16 mouse cellular contexts compared by ENCODE assay signal in the genomic region with DNA sequence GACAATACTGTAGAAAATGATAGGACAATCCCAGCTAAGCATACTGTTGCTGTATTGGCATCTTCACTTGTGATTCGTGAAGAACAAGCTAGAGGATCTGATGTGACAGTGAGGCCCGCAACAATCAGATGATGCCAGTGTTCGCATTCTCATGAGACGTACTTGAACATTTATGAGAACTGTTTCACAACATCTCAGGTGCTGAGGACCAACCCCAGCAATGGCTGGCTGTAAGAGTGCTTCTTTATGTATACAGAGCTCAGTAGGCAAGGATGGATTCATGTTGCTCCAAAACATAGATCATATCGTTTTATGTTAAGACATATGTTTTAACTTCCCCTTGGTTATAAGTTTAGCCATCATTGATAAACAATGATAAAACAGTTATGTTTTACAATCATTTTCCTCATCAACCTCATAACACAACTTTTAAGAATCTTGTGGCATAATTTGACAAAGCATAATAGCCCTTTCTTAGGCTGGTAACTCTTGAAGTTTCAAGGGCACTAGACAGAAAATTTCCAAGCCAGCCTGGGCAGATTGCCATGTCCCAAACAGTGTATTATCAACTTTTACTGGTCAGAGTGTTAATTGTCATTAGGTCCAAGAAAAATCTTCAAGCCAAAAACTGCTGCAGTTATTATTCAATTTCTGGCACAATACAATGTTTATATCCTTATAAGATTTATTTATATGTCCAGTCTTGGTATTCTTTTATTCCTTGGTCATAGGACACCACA.
DNase-seq lines count a peak whose midpoint lies in the region.
"Had no signal": no experiment of that assay in that cellular context is flagged by ENCODE, and none has a peak within 500 bp of the region (broad histone marks: within the 10 kb centered on the region; RNA-seq: fewer than 3 reads in every experiment).

No protein-coding gene starts in this region.

- DNase-seq in adrenal gland, postnatal 10 days: peak; percentile 16
- DNase-seq in adrenal gland, postnatal 4 days (ENCODE audit: low spot score in 2 of 2): no peak
- peak; percentile 4 for DNase-seq in kidney, postnatal 10 days
- DNase-seq in kidney, postnatal 14 days: no peak
- DNase-seq in ovary, postnatal 36 days (ENCODE audit: low spot score): peak; percentile 30
- no peak for DNase-seq in ovary, postnatal 10 days (ENCODE audit: low spot score)
- DNase-seq in testis, postnatal 14 days (ENCODE audit: low spot score): peak; percentile 43
- DNase-seq in layer of hippocampus, adult 9-11 months: no peak
- DNase-seq: cerebellum, adult 18-20 months; cerebellum, postnatal 25 days; gastrocnemius, adult 2 months; heart, postnatal 4 days; kidney, adult 18-20 months; liver, embryonic 13.5 days; midbrain, embryonic 14.5 days; right cerebral cortex, adult 18-20 months had no signal

Comparison
In these comparisons a context has a peak if more than half of its experiments do, and no peak if none do; other contexts are left out.
1. DNase-seq: peak in adrenal gland, postnatal 10 days (single experiment), kidney, postnatal 10 days (single experiment), ovary, postnatal 36 days (single experiment) and testis, postnatal 14 days (single experiment); none in adrenal gland, postnatal 4 days (0 of 2), kidney, postnatal 14 days (single experiment), ovary, postnatal 10 days (single experiment) and layer of hippocampus, adult 9-11 months (single experiment).